Mouse (Mus musculus): ENCODE data around the gene Zfp512. TPM values are rescaled to one million over a fixed set of nuclear protein-coding genes. Genes with fewer than 3 reads are reported as not detected.

Zfp512 gene
- polyA plus RNA-seq, 1 experiment from 2014 or later, result 99.2 TPM

Other genes with a start within 250 kb of the Zfp512 start
- gene Ppm1g, start 231.7 kb upstream of the Zfp512 start, polyA plus RNA-seq (2016; fragmentation: Nextera tagmentation; extraction: Ambion mirVana), result 163 and 167 TPM in 2 replicates
- 144 and 151 TPM in 2 replicates for gene Nrbp1, start 211.6 kb upstream of the Zfp512 start, polyA plus RNA-seq (2016; fragmentation: Nextera tagmentation; extraction: Ambion mirVana)
- 0.63 and 0.71 TPM in 2 replicates for gene Gm9970, start 211.2 kb upstream of the Zfp512 start, polyA plus RNA-seq (2016; fragmentation: Nextera tagmentation; extraction: Ambion mirVana)
- 3.3 and 4.7 TPM in 2 replicates for gene Krtcap3, start 200.7 kb upstream of the Zfp512 start, polyA plus RNA-seq (2016; fragmentation: Nextera tagmentation; extraction: Ambion mirVana)
- 50.7 and 56.1 TPM in 2 replicates for gene Ift172, start 161.3 kb upstream of the Zfp512 start, polyA plus RNA-seq (2016; fragmentation: Nextera tagmentation; extraction: Ambion mirVana)
- gene Fndc4, start 156.4 kb upstream of the Zfp512 start, polyA plus RNA-seq (2016; fragmentation: Nextera tagmentation; extraction: Ambion mirVana), result 57.8 and 64.6 TPM in 2 replicates
- 0.20 and 0.48 TPM in 2 replicates for gene Gckr, start 155.0 kb upstream of the Zfp512 start, polyA plus RNA-seq (2016; fragmentation: Nextera tagmentation; extraction: Ambion mirVana)
- gene 4930548H24Rik, start 33.3 kb downstream of the Zfp512 start, polyA plus RNA-seq (2016; fragmentation: Nextera tagmentation; extraction: Ambion mirVana), result 0.22 TPM in 1 of 2 replicates, not detected in the other
- gene Gpn1, start 42.3 kb downstream of the Zfp512 start, polyA plus RNA-seq (2016; fragmentation: Nextera tagmentation; extraction: Ambion mirVana), result 70.9 and 72.3 TPM in 2 replicates
- 37.7 and 39.2 TPM in 2 replicates for gene Slc4a1ap, start 74.6 kb downstream of the Zfp512 start, polyA plus RNA-seq (2016; fragmentation: Nextera tagmentation; extraction: Ambion mirVana)
- gene Supt7l, start 75.4 kb downstream of the Zfp512 start, polyA plus RNA-seq (2016; fragmentation: Nextera tagmentation; extraction: Ambion mirVana), result 29.9 and 30.4 TPM in 2 replicates
- 196 and 204 TPM in 2 replicates for gene Mrpl33, start 144.5 kb downstream of the Zfp512 start, polyA plus RNA-seq (2016; fragmentation: Nextera tagmentation; extraction: Ambion mirVana)
- 2.0 and 2.4 TPM in 2 replicates for gene Rbks, start 245.2 kb downstream of the Zfp512 start, polyA plus RNA-seq (2016; fragmentation: Nextera tagmentation; extraction: Ambion mirVana)
- gene Babam2, start 245.3 kb downstream of the Zfp512 start, polyA plus RNA-seq (2016; fragmentation: Nextera tagmentation; extraction: Ambion mirVana), result 46.4 and 52.6 TPM in 2 replicates